ENCODE assay signal across 10 mouse cellular contexts in genomic region chr1:158147525-158147924, GRCm38 (mm10).
DNase-seq lines count a peak whose midpoint lies in the region; ATAC-seq lines count a peak whose summit lies in the region.
"Had no signal": no experiment of that assay in that cellular context is flagged by ENCODE, and none has a peak within 500 bp of the region (broad histone marks: within the 10 kb centered on the region; RNA-seq: fewer than 3 reads in every experiment).

No protein-coding gene starts in this region.

- H3K27me3 ChIP-seq in kidney, embryonic 16.5 days (ENCODE audit: insufficient read depth, low read length), result no peaks in the 10 kb centered on the region
- H3K27me3 ChIP-seq: embryonic facial prominence, embryonic 12.5 days had no signal

- no peaks in the 10 kb centered on the region for H3K36me3 ChIP-seq in kidney, embryonic 16.5 days (ENCODE audit: insufficient read depth, low read length)
- H3K36me3 ChIP-seq: embryonic facial prominence, embryonic 12.5 days had no signal

- H3K27ac ChIP-seq in kidney, embryonic 16.5 days (ENCODE audit: low read length), result no peak overlapping the region
- H3K27ac ChIP-seq: embryonic facial prominence, embryonic 12.5 days had no signal

- WGBS in kidney, embryonic 16.5 days, result 25% methylated on average over 3 of the region's 3 CpGs

- H3K4me1 ChIP-seq in kidney, embryonic 16.5 days (ENCODE audit: insufficient read depth, low read length), result no peaks in the 10 kb centered on the region

- H3K4me3 ChIP-seq in kidney, embryonic 16.5 days (ENCODE audit: low read length), result no peak overlapping the region
- H3K4me3 ChIP-seq: embryonic facial prominence, embryonic 12.5 days had no signal

- H3K4me2 ChIP-seq in kidney, embryonic 16.5 days (replicated peaks; ENCODE audit: low read depth, low read length), result no peak overlapping the region
- H3K4me2 ChIP-seq: embryonic facial prominence, embryonic 12.5 days had no signal

- H3K9ac ChIP-seq in kidney, embryonic 16.5 days (replicated peaks; ENCODE audit: low read length), result no peak overlapping the region
- H3K9ac ChIP-seq: embryonic facial prominence, embryonic 12.5 days had no signal

- ATAC-seq in kidney, embryonic 16.5 days (ENCODE audit: low FRiP score, low TSS enrichment), result no peak
- ATAC-seq: lung, postnatal 0 days had no signal

- H3K9me3 ChIP-seq in kidney, embryonic 16.5 days (ENCODE audit: low read length), result no peaks in the 10 kb centered on the region
- H3K9me3 ChIP-seq: embryonic facial prominence, embryonic 12.5 days had no signal

- peak; percentile 6 for DNase-seq in kidney, adult 11 months
- peak; percentile 1 to 13 for DNase-seq in adrenal gland, postnatal 36 days
- peak; percentile 22 for DNase-seq in embryo, embryonic 9.5 days (ENCODE audit: extremely low spot score)
- peak; percentile 35 to 43 for DNase-seq in kidney, postnatal 36 days
- no peak for DNase-seq in ovary, postnatal 36 days (ENCODE audit: low spot score)
- DNase-seq in urinary bladder, adult 2 months (ENCODE audit: low spot score), result no peak
- no peak for DNase-seq in thymus, adult 18-20 months

Comparison
In these comparisons a context has a peak if more than half of its experiments do, and no peak if none do; other contexts are left out.
1. DNase-seq: peak in kidney, adult 11 months (single experiment), adrenal gland, postnatal 36 days (2 of 2), embryo, embryonic 9.5 days (single experiment) and kidney, postnatal 36 days (2 of 2); none in ovary, postnatal 36 days (single experiment), urinary bladder, adult 2 months (single experiment) and thymus, adult 18-20 months (0 of 2).